Mouse (Mus musculus) bone marrow, adult 2 months (tissue): Measurements from ENCODE around the gene Tyrobp.

ENCODE experiments used
- CTCF ChIP-seq: fragments of 200-500 bp; IDR thresholded peaks from 2 replicates; pipeline ENCODE4 v1.5.1; 2011; ENCODE audit warnings: low read length, control low read depth; ENCODE audit not compliant: control insufficient read depth, insufficient read depth
- POLR2A ChIP-seq: fragments of 200-500 bp; IDR thresholded peaks from 2 replicates; pipeline ENCODE4 v1.6.1; 2011; ENCODE audit warnings: low read depth, mild to moderate bottlenecking, control low read depth, low read length, borderline replicate concordance; ENCODE audit not compliant: control insufficient read depth

DNA sequence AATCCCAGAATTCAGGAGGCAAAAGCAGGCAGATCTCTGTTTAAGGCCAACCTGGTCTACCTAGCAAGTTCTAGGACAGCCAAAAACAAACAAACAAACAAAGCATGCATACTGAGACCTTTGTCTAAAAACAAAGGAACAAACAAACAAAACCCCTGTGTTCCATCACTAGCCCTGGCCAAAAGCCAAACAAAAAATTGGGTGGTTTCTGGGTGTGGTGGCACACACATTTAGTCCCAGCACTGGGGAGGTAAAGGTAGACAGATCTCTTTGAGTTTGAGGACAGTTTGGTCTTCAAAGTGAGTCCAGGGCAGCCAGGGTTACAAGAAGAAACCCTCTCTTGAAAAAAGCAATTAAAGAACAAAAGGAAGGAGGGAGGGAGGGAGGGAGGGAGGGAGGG, 15.8 kb downstream of the Tyrobp start:
- TF ChIP-seq POLR2A (no peak), CTCF (no peak)
